Mouse (Mus musculus) liver, postnatal 0 days (tissue): ENCODE data around the gene Smim7.

ENCODE experiments used
- CTCF ChIP-seq: sonication (generic); IDR thresholded peaks from 2 replicates; pipeline ENCODE4 v1.5.1; 2016; ENCODE audit warnings: antibody characterized with exemption, low read depth
- EP300 ChIP-seq: IDR thresholded peaks from 2 replicates; pipeline ENCODE4 v1.6.1; 2016; ENCODE audit warnings: antibody characterized with exemption, low read depth, mild to moderate bottlenecking

GRCm38 (mm10) chr8:72534888-72535287 is 36.0 kb downstream of the Smim7 start:
- TF ChIP-seq CTCF (no peak), EP300 (no peak)
